In the genomic region with DNA sequence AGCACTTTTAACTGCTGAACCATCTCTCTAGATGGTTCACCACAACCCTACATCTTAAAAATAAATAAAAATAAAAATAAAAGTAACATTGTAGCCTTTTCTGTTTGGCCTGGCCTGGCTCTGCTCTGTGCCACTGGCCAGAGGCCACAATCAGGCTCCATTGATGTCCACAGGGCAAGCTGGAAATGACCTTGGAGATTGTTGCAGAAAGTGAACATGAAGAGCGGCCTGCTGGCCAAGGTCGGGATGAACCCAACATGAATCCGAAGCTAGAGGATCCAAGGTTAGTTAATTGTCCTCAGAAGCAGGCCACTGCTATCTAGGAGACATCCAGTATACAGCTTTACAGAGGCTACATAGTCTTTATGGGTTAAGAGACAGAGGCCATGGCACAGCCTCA, we compare ENCODE assay signal across 23 mouse cellular contexts.
"Had no signal": no experiment of that assay in that cellular context is flagged by ENCODE, and none has a peak within 500 bp of the region (broad histone marks: within the 10 kb centered on the region; RNA-seq: fewer than 3 reads in every experiment).

No protein-coding gene starts in this region.

- H3K4me2 ChIP-seq: limb, embryonic 13.5 days; lung, embryonic 14.5 days; midbrain, embryonic 13.5 days; neural tube, embryonic 13.5 days had no signal

- ATAC-seq: intestine, postnatal 0 days; liver, postnatal 0 days; lung, postnatal 0 days; midbrain, embryonic 13.5 days; midbrain, embryonic 16.5 days had no signal

- H3K9me3 ChIP-seq: limb, embryonic 10.5 days; limb, embryonic 13.5 days; midbrain, embryonic 10.5 days; midbrain, embryonic 13.5 days; neural tube, embryonic 13.5 days had no signal

- H3K27me3 ChIP-seq: limb, embryonic 13.5 days; megakaryocyte, embryonic 14.5 days; midbrain, embryonic 13.5 days; neural tube, embryonic 13.5 days had no signal

- H3K9ac ChIP-seq: limb, embryonic 13.5 days; liver, embryonic 14.5 days; liver, postnatal 0 days; lung, embryonic 14.5 days; midbrain, embryonic 13.5 days; neural tube, embryonic 13.5 days had no signal

- H3K27ac ChIP-seq: kidney, postnatal 0 days; layer of hippocampus, adult 2 months; limb, embryonic 13.5 days; liver, embryonic 14.5 days; midbrain, embryonic 10.5 days; midbrain, embryonic 13.5 days; neural tube, embryonic 13.5 days had no signal

- H3K36me3 ChIP-seq: limb, embryonic 13.5 days; midbrain, embryonic 10.5 days; midbrain, embryonic 13.5 days; neural tube, embryonic 13.5 days had no signal

- DNase-seq: kidney, adult 2 months; kidney, postnatal 25 days; layer of hippocampus, adult 9-11 months; liver; liver, postnatal 0 days; lung, embryonic 14.5 days; lung, postnatal 36 days; right cerebral cortex, postnatal 25 days; spleen, adult 18-20 months; thymus, postnatal 25 days had no signal

- H3K4me3 ChIP-seq: layer of hippocampus, adult 2 months; limb, embryonic 10.5 days; limb, embryonic 13.5 days; megakaryocyte, embryonic 14.5 days; midbrain, embryonic 10.5 days; midbrain, embryonic 13.5 days; myocyte; neural tube, embryonic 13.5 days had no signal

- H3K4me1 ChIP-seq: megakaryocyte, embryonic 14.5 days; midbrain, embryonic 13.5 days; neural tube, embryonic 13.5 days had no signal
